ENCODE assay signal across 8 mouse cellular contexts in genomic region chr2:113216746-113217461, GRCm38 (mm10). TPM values are rescaled to one million over a fixed set of nuclear protein-coding genes. Genes with fewer than 3 reads are reported as not detected.
DNase-seq lines count a peak whose midpoint lies in the region; TF ChIP-seq lines count a peak whose summit lies in the region.

TSS of gene Ryr3 (minus strand) at chr2:113217096.

- H3K4me1 ChIP-seq in lung, adult 2 months (ENCODE audit: control insufficient read depth, insufficient read depth, low read length) = no peaks in the 10 kb centered on the region

- peak within 1 kb of the TSS; percentile 29 for H3K4me3 ChIP-seq in lung, adult 2 months (replicated peaks; ENCODE audit: extremely low read depth, low read depth, low read length)

- no peak for TF ChIP-seq CTCF in lung, adult 2 months (IDR thresholded peaks at IDR 0.05; ENCODE audit: insufficient read depth, low read length)

- no peak for DNase-seq in lung, adult 2 months
- no peak for DNase-seq in lung, postnatal 36 days
- DNase-seq in cerebellum, postnatal 25 days = peak; percentile 76 to 82
- DNase-seq in frontal cortex, postnatal 25 days (ENCODE audit: low spot score in 2 of 2) = peak; percentile 52 to 64
- peak; percentile 70 to 82 for DNase-seq in layer of hippocampus, postnatal 10 days (ENCODE audit: low spot score in 2 of 2)
- peak; percentile 13 to 53 for DNase-seq in lung, postnatal 4 days
- peak; percentile 77 for DNase-seq in right cerebral cortex, postnatal 4 days
- DNase-seq in c-Kit-positive CD71-positive TER-119-positive erythroid progenitor cells, embryonic 14.5 days (ENCODE audit: low spot score) = no peak

- no peak for TF ChIP-seq POLR2A in lung, adult 2 months (IDR thresholded peaks at IDR 0.05; ENCODE audit: borderline replicate concordance, extremely low read depth, low read depth, low read length)

- WGBS in lung, adult 2 months = 1% methylated on average over 66 of the region's 72 CpGs

RNA-seq across cellular contexts. Expression of gene Ryr3, which starts in this region (rescaled TPM):
- 0.55 and 0.79 TPM in 2 replicates for polyA plus RNA-seq in lung, adult 2 months (2012; rRNA removed)
- total RNA-seq in layer of hippocampus, postnatal 10 days (2021) = 10 to 100 TPM; 63.8 to 74.1 TPM

Comparison
In these comparisons a context has a peak if more than half of its experiments do, and no peak if none do; other contexts are left out.
1. DNase-seq: peak in cerebellum, postnatal 25 days (2 of 2), frontal cortex, postnatal 25 days (2 of 2), layer of hippocampus, postnatal 10 days (2 of 2), lung, postnatal 4 days (2 of 2) and right cerebral cortex, postnatal 4 days (single experiment); none in lung, adult 2 months (single experiment), lung, postnatal 36 days (single experiment) and c-Kit-positive CD71-positive TER-119-positive erythroid progenitor cells, embryonic 14.5 days (single experiment).